Mouse (Mus musculus) liver, embryonic 14.5 days (tissue): ENCODE measurements around the gene Tmem63c. TPM values are rescaled to one million over a fixed set of nuclear protein-coding genes. Genes with fewer than 3 reads are reported as not detected.

Source experiments
- ATAC-seq: fragments of 200-750 bp; cut with Nextera tagmentation; 2 replicates; pipeline ENCODE4 v1.8.0; 2017; ENCODE audit warnings: moderate number of reproducible peaks, mild to moderate bottlenecking, moderate library complexity; ENCODE audit not compliant: insufficient read depth
- DNase-seq, 3 experiments: peaks; one replicate each; pipeline ENCODE4 v3.0.0-alpha.2; 2012 to 2013; ENCODE audit warnings: low read depth in 3 of 3, low spot score in 3 of 3
- H3K27ac ChIP-seq: fragments of 300-500 bp; sonication (generic); 2 replicates; pipeline ENCODE4 v1.5.1; 2014; ENCODE audit warnings: moderate library complexity, mild to moderate bottlenecking, control low read depth, inconsistent platforms
- H3K27me3 ChIP-seq: fragments of 300-500 bp; sonication (generic); 2 replicates; pipeline ENCODE4 v1.6.1; 2014; ENCODE audit warnings: mild to moderate bottlenecking, low read length, moderate library complexity; ENCODE audit not compliant: control insufficient read depth, insufficient read depth
- H3K36me3 ChIP-seq: fragments of 300-500 bp; sonication (generic); replicated peaks from 2 replicates; pipeline ENCODE4 v1.6.1; 2014; ENCODE audit warnings: low read depth; ENCODE audit not compliant: control insufficient read depth, insufficient read depth
- H3K4me1 ChIP-seq, 2 experiments: fragments of 200-500 bp in 1 of 2; fragments of 300-500 bp in 1 of 2; sonication (generic) in 1 of 2; replicated peaks; 2 replicates each; pipeline ENCODE4 v1.6.1; 2012 to 2014; ENCODE audit warnings: antibody characterized with exemption in 1 of 2, inconsistent platforms in 1 of 2, low read length in 1 of 2; ENCODE audit not compliant: control insufficient read depth in 2 of 2, insufficient read depth in 2 of 2
- H3K4me2 ChIP-seq: fragments of 300-500 bp; sonication (generic); 2 replicates; pipeline ENCODE4 v1.6.1; 2014; ENCODE audit warnings: low read depth, mild to moderate bottlenecking, control low read depth, moderate library complexity
- H3K4me3 ChIP-seq, 2 experiments: fragments of 200-500 bp in 1 of 2; fragments of 300-500 bp in 1 of 2; sonication (generic) in 1 of 2; 2 replicates each; pipeline ENCODE4 v1.5.1; 2012 to 2014; ENCODE audit warnings: low read depth in 2 of 2, low read length in 2 of 2, mild to moderate bottlenecking in 2 of 2, control low read depth in 1 of 2, inconsistent platforms in 1 of 2, moderate library complexity in 1 of 2; ENCODE audit not compliant: insufficient read depth in 1 of 2
- H3K9ac ChIP-seq: fragments of 300-500 bp; sonication (generic); replicated peaks from 2 replicates; pipeline ENCODE4 v1.6.1; 2014; ENCODE audit warnings: mild to moderate bottlenecking, control low read depth, moderate library complexity
- H3K9me3 ChIP-seq: fragments of 300-500 bp; sonication (generic); 2 replicates; pipeline ENCODE4 v1.6.1; 2016; ENCODE audit warnings: low read length, mixed read lengths; ENCODE audit not compliant: control insufficient read depth
- CTCF ChIP-seq: IDR thresholded peaks from 2 replicates; pipeline ENCODE4 v1.5.1; 2016; ENCODE audit warnings: antibody characterized with exemption, low read depth, control low read depth
- EP300 ChIP-seq: IDR thresholded peaks from 2 replicates; pipeline ENCODE4 v1.6.1; 2016; ENCODE audit warnings: antibody characterized with exemption, low read depth
- WGBS: fragments of 180-500 bp; shearing (Covaris S2); extraction: QIAGEN DNeasy Blood & Tissue Kit; methylation state at CpG from one replicate; pipeline ENCODE4 v1.1.7; 2014; ENCODE audit not compliant: insufficient replicate concordance; 5-methylcytosine and 5-hydroxymethylcytosine counted together
- polyA plus RNA-seq, 2 experiments: library from polyadenylated mRNA; depleted of rRNA in 1 of 2; stranded (reverse) in 1 of 2; unstranded in 1 of 2; fragments of >200 nt; fragmentation: Nextera tagmentation in 1 of 2; extraction: Ambion mirVana in 1 of 2; gene quantifications; 2 replicates each; pipeline versions ENCODE4 v1.2.1 to v1.2.3; 2012 to 2014

The Tmem63c gene
- polyA plus RNA-seq, 2 experiments: not detected

GRCm38 (mm10) chr12:87043221-87043620 lies 22.1 kb downstream of the Tmem63c start:
- 50% methylated on average over 7 of the region's 7 CpGs for WGBS
- DNase-seq: no peak

GRCm38 (mm10) chr12:87044711-87045110 lies 23.6 kb downstream of the Tmem63c start:
- no peaks in the 10 kb centered on the region; a peak in 1 of 4 replicates for H3K4me1 ChIP-seq

More at GRCm38 (mm10) chr12:87043221-87043620, 22.1 kb downstream of the Tmem63c start:
- Histone ChIP-seq H3K27me3 (no peaks in the 10 kb centered on the region), H3K9me3 (no peaks in the 10 kb centered on the region), H3K4me3 (no peak overlapping the region), H3K36me3 (no peaks in the 10 kb centered on the region), H3K27ac (no peak overlapping the region), H3K4me1 (no peaks in the 10 kb centered on the region; a peak in 1 of 4 replicates), H3K9ac (no peak overlapping the region), H3K4me2 (no peak overlapping the region)
- no peak for ATAC-seq
- TF ChIP-seq CTCF: no peak
- TF ChIP-seq EP300: no peak

GRCm38 (mm10) chr12:87047536-87047935 lies 26.4 kb downstream of the Tmem63c start:
- 30% methylated on average over 3 of the region's 3 CpGs for WGBS
- Histone ChIP-seq H3K9ac (no peak overlapping the region), H3K9me3 (no peaks in the 10 kb centered on the region), H3K27ac (no peak overlapping the region), H3K4me1 (no peaks in the 10 kb centered on the region; a peak in 1 of 4 replicates), H3K4me2 (no peak overlapping the region), H3K27me3 (no peaks in the 10 kb centered on the region), H3K4me3 (no peak overlapping the region), H3K36me3 (no peaks in the 10 kb centered on the region)
- ATAC-seq (no peak), DNase-seq (no peak)
- TF ChIP-seq EP300: no peak
- TF ChIP-seq CTCF: no peak

More at GRCm38 (mm10) chr12:87044711-87045110, 23.6 kb downstream of the Tmem63c start:
- Histone ChIP-seq H3K4me3 (no peak overlapping the region), H3K4me2 (no peak overlapping the region), H3K9me3 (no peaks in the 10 kb centered on the region), H3K36me3 (no peaks in the 10 kb centered on the region), H3K27ac (no peak overlapping the region), H3K27me3 (no peaks in the 10 kb centered on the region), H3K9ac (no peak overlapping the region)
- WGBS: 19% methylated on average over 5 of the region's 5 CpGs
- no peak for TF ChIP-seq CTCF
- no peak for TF ChIP-seq EP300
- ATAC-seq (no peak), DNase-seq (no peak)

GRCm38 (mm10) chr12:87052661-87053321 lies 31.7 kb downstream of the Tmem63c start:
- no peak overlapping the region for H3K4me3 ChIP-seq
- no peaks in the 10 kb centered on the region for H3K27me3 ChIP-seq
- H3K9me3 ChIP-seq: no peaks in the 10 kb centered on the region
- no peak overlapping the region for H3K27ac ChIP-seq
- DNase-seq (peak; percentile 17 to 29 (median 22)), ATAC-seq (no peak)
- no peaks in the 10 kb centered on the region for H3K4me1 ChIP-seq
- H3K36me3 ChIP-seq: no peaks in the 10 kb centered on the region
- H3K4me2 ChIP-seq: no peak overlapping the region
- WGBS: 15% methylated on average over 16 of the region's 16 CpGs
- peak; percentile 93 for TF ChIP-seq CTCF
- TF ChIP-seq EP300: no peak
- no peak overlapping the region for H3K9ac ChIP-seq

GRCm38 (mm10) chr12:87054873-87055272 lies 33.7 kb downstream of the Tmem63c start:
- Histone ChIP-seq H3K27me3 (no peaks in the 10 kb centered on the region), H3K36me3 (no peaks in the 10 kb centered on the region), H3K4me3 (no peak overlapping the region), H3K9ac (no peak overlapping the region), H3K9me3 (no peaks in the 10 kb centered on the region), H3K27ac (no peak overlapping the region), H3K4me2 (no peak overlapping the region), H3K4me1 (no peaks in the 10 kb centered on the region)
- no peak for ATAC-seq
- 47% methylated on average over 7 of the region's 7 CpGs for WGBS
- DNase-seq: no peak
- TF ChIP-seq EP300: no peak
- no peak for TF ChIP-seq CTCF
